Mouse (Mus musculus) stomach, embryonic 16.5 days (tissue): ENCODE data around the gene Hoxa9. TPM values are rescaled to one million over a fixed set of nuclear protein-coding genes. Genes with fewer than 3 reads are reported as not detected.

Source experiments
- ATAC-seq: fragments of 200-750 bp; cut with Nextera tagmentation; 2 replicates; pipeline ENCODE4 v1.8.0; 2017; ENCODE audit warnings: moderate number of reproducible peaks, moderate TSS enrichment; ENCODE audit not compliant: insufficient read depth, low FRiP score
- H3K27ac ChIP-seq: fragments of 300-500 bp; sonication (generic); 2 replicates; pipeline ENCODE4 v1.5.1; 2014; ENCODE audit warnings: low read length
- H3K27me3 ChIP-seq: fragments of 300-500 bp; sonication (generic); 2 replicates; pipeline ENCODE4 v1.6.1; 2014; ENCODE audit warnings: low read length, control low read depth, mixed read lengths; ENCODE audit not compliant: control insufficient read depth, insufficient read depth
- H3K36me3 ChIP-seq: fragments of 300-500 bp; sonication (generic); 2 replicates; pipeline ENCODE4 v1.6.1; 2014; ENCODE audit warnings: low read length; ENCODE audit not compliant: control insufficient read depth, insufficient read depth
- H3K4me1 ChIP-seq: fragments of 300-500 bp; sonication (generic); 2 replicates; pipeline ENCODE4 v1.6.1; 2014; ENCODE audit warnings: low read length, control low read depth, mixed read lengths; ENCODE audit not compliant: control insufficient read depth, insufficient read depth
- H3K4me2 ChIP-seq: fragments of 300-500 bp; sonication (generic); 2 replicates; pipeline ENCODE4 v1.6.1; 2014; ENCODE audit warnings: low read depth, low read length, mixed read lengths
- H3K4me3 ChIP-seq: fragments of 300-500 bp; sonication (generic); replicated peaks from 2 replicates; pipeline ENCODE4 v1.5.1; 2014; ENCODE audit warnings: mild to moderate bottlenecking, low read length
- H3K9ac ChIP-seq: fragments of 300-500 bp; sonication (generic); 2 replicates; pipeline ENCODE4 v1.6.1; 2014; ENCODE audit warnings: low read length
- H3K9me3 ChIP-seq: fragments of 300-500 bp; sonication (generic); replicated peaks from 2 replicates; pipeline ENCODE4 v1.6.1; 2016; ENCODE audit warnings: low read length, control low read depth; ENCODE audit not compliant: control insufficient read depth
- WGBS: fragments of 180-500 bp; shearing (Covaris S2); extraction: QIAGEN DNeasy Blood & Tissue Kit; methylation state at CpG from one replicate; pipeline ENCODE4 v1.1.7; 2014; 5-methylcytosine and 5-hydroxymethylcytosine counted together
- polyA plus RNA-seq: library from polyadenylated mRNA; unstranded; fragments of >200 nt; fragmentation: Nextera tagmentation; extraction: Ambion mirVana; gene quantifications from 2 replicates; pipeline ENCODE4 v1.2.1, GENCODE M21; 2015

Hoxa9 gene
- polyA plus RNA-seq, 1 experiment from 2014 or later: 0.50 TPM

DNA sequence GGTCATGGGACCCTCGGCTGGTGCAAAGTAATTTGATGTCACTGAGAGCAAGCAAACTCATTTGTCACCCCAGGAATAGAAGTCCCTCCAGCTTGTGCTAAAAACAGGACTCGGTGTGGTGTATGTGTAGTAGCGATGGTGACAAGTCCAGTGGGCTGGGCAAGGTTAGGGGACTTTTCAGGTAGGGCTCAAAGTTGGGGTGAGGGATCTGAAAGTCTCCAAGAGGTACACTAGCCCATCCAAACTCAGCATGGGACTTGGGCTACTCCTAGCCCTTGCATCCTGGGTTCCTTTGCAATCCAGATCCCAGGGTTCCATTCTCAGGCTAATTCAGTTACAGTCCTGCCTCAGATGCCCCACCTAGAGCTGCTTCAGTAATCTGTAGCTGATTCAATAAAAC lies 37.9 kb upstream of the Hoxa9 start:
- WGBS: 4% methylated on average over 3 of the region's 3 CpGs
- Histone ChIP-seq H3K4me3 (no peak overlapping the region), H3K4me1 (no peaks in the 10 kb centered on the region), H3K27me3 (peaks cover 93% of the 10 kb centered on the region), H3K36me3 (no peaks in the 10 kb centered on the region), H3K27ac (no peak overlapping the region), H3K9me3 (no peaks in the 10 kb centered on the region), H3K9ac (no peak overlapping the region), H3K4me2 (no peak overlapping the region)
- no peak for ATAC-seq

DNA sequence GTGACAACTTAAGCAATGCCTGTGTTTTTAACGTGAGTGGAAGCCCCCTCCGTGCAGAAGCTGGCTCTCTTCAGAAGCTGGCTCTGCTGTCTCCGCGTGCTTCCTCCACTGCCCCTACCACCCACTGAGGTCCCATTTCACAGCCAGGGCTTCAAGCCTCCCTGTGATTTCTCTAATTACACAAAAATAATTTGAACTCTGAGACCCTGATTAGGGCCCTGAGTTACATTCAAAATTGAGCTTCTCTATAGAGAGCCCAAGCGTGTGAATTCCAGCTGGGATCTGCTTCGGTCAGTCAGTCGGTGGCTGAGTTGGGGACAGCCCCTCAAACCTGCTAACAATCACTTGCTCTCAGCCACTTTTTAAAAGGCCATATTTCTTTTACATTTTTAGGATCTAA lies 37.5 kb upstream of the Hoxa9 start:
- Histone ChIP-seq H3K4me3 (no peak overlapping the region), H3K9ac (no peak overlapping the region), H3K36me3 (no peaks in the 10 kb centered on the region), H3K9me3 (no peaks in the 10 kb centered on the region), H3K4me2 (no peak overlapping the region), H3K27ac (no peak overlapping the region), H3K27me3 (peaks cover 93% of the 10 kb centered on the region), H3K4me1 (no peaks in the 10 kb centered on the region)
- no peak for ATAC-seq
- 6% methylated on average over 7 of the region's 7 CpGs for WGBS

DNA sequence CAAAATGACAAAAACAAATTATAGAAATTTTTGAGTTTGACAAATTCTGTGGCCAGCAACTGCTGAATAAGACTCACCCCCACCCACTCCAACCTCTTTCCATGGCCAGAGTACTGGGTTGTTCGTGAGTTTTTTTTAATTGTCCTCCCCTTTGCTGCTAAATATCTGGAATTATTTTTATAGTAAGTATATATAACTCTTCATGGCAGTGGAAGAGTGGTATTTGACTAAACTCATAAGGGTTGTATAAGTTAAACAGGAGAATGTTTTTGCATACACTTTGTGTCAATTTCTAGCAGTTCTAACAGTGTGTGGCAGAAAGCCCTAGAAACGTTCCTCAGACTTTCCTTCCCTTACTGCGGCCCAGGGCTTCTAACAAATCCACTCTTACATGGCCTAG lies 36.8 kb upstream of the Hoxa9 start:
- H3K4me1 ChIP-seq: no peaks in the 10 kb centered on the region
- no peak overlapping the region for H3K4me3 ChIP-seq
- H3K9me3 ChIP-seq: no peaks in the 10 kb centered on the region
- 9% methylated on average over 3 of the region's 3 CpGs for WGBS
- no peak for ATAC-seq
- no peaks in the 10 kb centered on the region for H3K36me3 ChIP-seq
- H3K9ac ChIP-seq: no peak overlapping the region
- peaks cover 91% of the 10 kb centered on the region for H3K27me3 ChIP-seq
- H3K4me2 ChIP-seq: no peak overlapping the region
- no peak overlapping the region for H3K27ac ChIP-seq

DNA sequence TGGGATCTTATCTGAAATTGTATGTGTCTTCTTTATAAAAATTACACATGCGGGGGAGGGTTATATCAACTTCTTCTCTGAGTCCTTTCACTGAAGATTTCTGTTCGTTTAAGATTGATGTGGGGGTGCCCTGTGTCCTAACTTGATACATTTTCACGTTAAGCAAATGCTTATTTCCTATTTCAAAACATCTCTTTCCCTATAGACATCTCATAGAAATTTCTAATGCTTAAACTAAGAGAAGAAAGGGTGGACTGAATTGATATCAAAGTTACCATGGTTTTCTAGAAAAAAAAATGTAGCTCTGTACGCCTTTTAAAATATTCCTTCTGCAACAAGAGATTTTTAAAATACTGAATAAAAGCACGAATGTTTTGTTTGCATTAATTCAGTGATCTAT lies 36.3 kb upstream of the Hoxa9 start:
- H3K9ac ChIP-seq: no peak overlapping the region
- H3K4me3 ChIP-seq: no peak overlapping the region

DNA sequence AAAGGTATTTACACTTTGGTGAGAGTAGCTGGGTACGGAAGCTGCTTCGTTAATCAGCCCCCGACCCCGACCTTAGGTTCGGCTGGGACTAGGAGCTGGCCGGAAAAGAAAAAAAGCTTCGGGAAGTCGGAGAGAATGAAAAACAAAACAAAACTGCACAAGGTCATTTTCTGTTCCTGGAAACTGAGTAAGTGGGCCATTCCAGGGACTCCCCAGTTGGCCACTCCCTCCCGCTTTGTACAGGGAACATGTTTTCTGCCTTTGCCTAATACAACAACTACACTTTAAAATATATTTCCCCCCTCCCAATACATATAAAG lies 35.7 kb upstream of the Hoxa9 start:
- Histone ChIP-seq H3K4me1 (no peaks in the 10 kb centered on the region), H3K27me3 (peaks cover 91% of the 10 kb centered on the region), H3K9ac (no peak overlapping the region), H3K4me3 (no peak overlapping the region), H3K9me3 (no peaks in the 10 kb centered on the region), H3K27ac (no peak overlapping the region), H3K36me3 (no peaks in the 10 kb centered on the region), H3K4me2 (no peak overlapping the region)
- 2% methylated on average over 9 of the region's 9 CpGs for WGBS
- ATAC-seq: no peak

More for the DNA sequence above, 36.3 kb upstream of the Hoxa9 start:
- H3K4me2 ChIP-seq: no peak overlapping the region
- WGBS: 17% methylated on average over 5 of the region's 5 CpGs
- ATAC-seq: no peak
- no peaks in the 10 kb centered on the region for H3K4me1 ChIP-seq
- peaks cover 91% of the 10 kb centered on the region for H3K27me3 ChIP-seq
- no peaks in the 10 kb centered on the region for H3K36me3 ChIP-seq
- H3K27ac ChIP-seq: no peak overlapping the region
- no peaks in the 10 kb centered on the region for H3K9me3 ChIP-seq

DNA sequence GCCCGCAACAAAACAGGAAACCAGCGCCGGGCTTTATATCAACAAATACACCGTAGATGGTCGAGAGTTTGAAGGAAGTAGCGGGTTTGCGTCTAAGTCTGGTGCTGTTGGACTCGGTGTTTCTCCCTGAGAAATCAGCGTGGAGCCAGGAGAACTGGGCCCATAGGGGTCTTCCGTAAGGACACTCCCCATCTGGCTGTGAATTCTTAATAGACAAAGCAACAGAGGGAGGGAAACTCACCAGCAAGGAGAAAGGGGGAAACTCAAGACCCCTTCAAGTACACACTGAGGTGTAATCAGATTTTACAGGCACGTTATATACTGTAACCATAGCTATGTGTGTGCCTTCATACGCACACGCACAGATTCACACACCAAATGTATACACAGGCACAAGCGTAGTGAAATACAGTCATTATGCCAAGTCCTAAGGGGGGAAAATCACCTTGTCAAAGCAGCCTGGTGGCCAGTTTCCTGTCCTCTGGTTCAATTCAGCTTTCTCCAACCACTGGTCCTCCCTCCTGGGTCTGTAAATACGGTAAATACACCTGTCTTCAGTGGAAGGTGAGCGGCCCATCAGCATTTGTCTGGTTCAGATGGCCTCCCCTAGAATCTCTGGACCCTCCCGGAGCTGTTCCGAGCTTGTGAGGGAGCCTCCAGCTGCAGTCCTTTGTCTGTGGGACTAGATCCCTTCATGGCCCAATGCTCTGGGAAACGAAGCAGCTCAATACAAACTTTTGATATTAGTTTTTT lies 35.2 kb upstream of the Hoxa9 start:
- 3% methylated on average over 19 of the region's 19 CpGs for WGBS
- no peak overlapping the region for H3K4me2 ChIP-seq
- no peak overlapping the region for H3K4me3 ChIP-seq
- no peak overlapping the region for H3K9ac ChIP-seq
- H3K36me3 ChIP-seq: no peaks in the 10 kb centered on the region
- no peaks in the 10 kb centered on the region for H3K9me3 ChIP-seq
- ATAC-seq: no peak
- H3K27ac ChIP-seq: no peak overlapping the region
- H3K27me3 ChIP-seq: peaks cover 92% of the 10 kb centered on the region
- no peaks in the 10 kb centered on the region for H3K4me1 ChIP-seq

DNA sequence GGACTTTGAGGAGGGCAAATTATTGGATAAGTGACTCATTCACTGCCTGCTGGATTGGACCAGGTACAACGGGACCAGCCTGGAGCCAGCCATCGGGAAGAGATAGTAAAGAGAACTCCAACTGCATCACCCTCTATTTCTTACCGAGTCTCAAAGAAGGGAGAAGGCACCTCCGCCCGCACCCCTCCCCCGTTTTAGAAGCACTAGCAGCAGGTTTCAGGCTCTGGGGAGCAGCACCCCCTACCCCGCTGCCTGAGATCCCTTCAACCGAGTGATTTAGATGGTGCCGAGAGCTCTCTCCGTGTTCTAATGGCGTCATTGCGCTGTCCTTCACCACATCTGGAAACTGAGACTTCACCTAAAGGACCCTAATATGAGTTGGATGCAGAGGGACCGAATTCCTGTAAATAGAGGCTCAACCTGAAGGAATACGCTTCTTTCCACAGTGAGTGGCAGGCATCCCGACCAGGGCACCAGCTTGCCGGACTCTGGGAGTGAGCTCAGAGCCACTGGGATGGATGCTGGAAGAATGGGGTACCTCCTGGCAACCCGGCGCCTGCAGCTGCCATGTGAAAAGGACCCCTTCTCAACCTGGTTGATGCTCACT lies 34.5 kb upstream of the Hoxa9 start:
- Histone ChIP-seq H3K27ac (no peak overlapping the region), H3K9me3 (no peaks in the 10 kb centered on the region), H3K4me1 (peaks cover 5% of the 10 kb centered on the region; the same call in 1 of the 2 replicates), H3K36me3 (no peaks in the 10 kb centered on the region), H3K9ac (no peak overlapping the region), H3K27me3 (peaks cover 92% of the 10 kb centered on the region), H3K4me2 (no peak overlapping the region), H3K4me3 (no peak overlapping the region)
- 2% methylated on average over 18 of the region's 18 CpGs for WGBS
- no peak for ATAC-seq

DNA sequence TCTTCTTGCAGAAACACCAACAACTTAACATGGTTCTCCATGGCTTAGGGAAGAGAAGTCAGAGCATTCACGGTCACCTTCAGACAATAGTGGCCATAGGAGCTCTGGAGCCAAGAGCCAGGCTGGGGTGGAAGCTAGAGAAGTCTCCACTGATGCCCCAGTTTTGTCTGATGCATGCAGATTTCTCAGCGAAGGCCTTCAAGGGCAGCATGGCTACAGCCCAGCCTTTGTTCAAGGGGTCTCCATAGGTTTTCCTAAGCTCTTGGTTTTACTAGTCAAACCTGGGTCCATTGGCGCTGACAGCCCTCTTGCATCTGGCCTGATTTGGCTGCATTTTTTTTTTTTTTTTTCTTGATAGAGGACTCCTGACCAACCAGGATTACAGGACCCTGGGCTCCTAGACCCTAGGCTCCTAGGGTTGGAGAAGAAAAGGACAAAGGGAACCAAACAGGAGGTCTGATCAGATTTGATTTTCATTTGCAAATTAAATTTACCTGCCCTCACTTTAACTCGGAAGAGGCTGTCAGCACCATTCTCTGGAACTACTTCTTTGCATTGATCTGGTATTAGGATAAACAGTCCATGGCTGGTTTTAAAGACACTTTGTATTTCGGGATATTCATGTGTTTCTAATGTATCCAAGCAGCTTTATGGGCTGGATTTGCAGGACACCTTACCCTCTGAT lies 33.4 kb upstream of the Hoxa9 start:
- 2% methylated on average over 5 of the region's 5 CpGs for WGBS
- Histone ChIP-seq H3K9me3 (no peaks in the 10 kb centered on the region), H3K9ac (no peak overlapping the region), H3K27ac (no peak overlapping the region), H3K27me3 (peaks cover 90% of the 10 kb centered on the region), H3K4me2 (no peak overlapping the region), H3K36me3 (no peaks in the 10 kb centered on the region), H3K4me3 (no peak overlapping the region), H3K4me1 (peaks cover 5% of the 10 kb centered on the region; the same call in 1 of the 2 replicates)
- ATAC-seq: no peak

DNA sequence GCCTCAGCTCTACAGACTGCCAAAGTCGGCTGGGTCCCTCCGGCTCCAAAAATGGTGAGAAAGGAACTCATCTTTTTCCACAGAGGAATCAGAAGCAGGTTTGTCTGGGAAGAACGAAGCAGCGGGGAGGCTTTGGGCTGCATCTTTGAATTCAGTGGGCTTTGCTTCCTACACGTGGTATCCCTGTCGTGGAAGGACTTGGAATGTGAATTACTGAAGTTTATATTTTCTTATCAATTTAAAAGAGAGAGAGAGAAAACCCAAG lies 32.4 kb upstream of the Hoxa9 start:
- peaks cover 5% of the 10 kb centered on the region; the same call in 1 of the 2 replicates for H3K4me1 ChIP-seq
- no peaks in the 10 kb centered on the region for H3K36me3 ChIP-seq
- no peak overlapping the region for H3K27ac ChIP-seq
- H3K4me2 ChIP-seq: no peak overlapping the region
- no peak overlapping the region for H3K4me3 ChIP-seq
- H3K27me3 ChIP-seq: peaks cover 90% of the 10 kb centered on the region
- no peak for ATAC-seq
- H3K9me3 ChIP-seq: no peaks in the 10 kb centered on the region
- H3K9ac ChIP-seq: no peak overlapping the region
- 4% methylated on average over 6 of the region's 6 CpGs for WGBS
